Mouse (Mus musculus) liver, adult (tissue): ENCODE results near the gene Adat1.

Experiments used
- GATA4 ChIP-seq: IDR thresholded peaks from 2 replicates; pipeline ENCODE4 v1.6.1; 2014; ENCODE audit warnings: mild to moderate bottlenecking, low read length; ENCODE audit not compliant: insufficient replicate concordance

The Adat1 gene

DNA sequence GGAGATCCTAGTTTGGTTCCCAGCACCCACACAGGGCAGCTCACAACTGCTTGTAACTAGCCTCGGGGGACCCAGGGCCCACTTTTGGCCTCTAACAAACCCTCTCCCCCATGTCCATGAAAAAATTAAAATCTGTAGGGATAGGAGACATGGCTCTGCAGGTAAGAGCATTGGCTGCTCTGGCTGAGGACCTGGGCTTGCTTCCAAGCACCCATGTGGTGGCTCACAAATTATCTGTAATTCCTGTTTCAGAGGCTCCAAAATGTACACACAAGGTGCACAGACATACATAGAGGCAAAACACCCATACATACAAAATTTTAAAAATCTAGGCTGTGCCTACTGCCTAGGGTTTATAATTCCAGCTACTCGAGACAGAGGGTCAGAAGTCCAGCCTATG is 34.9 kb downstream of the Adat1 start:
- no peak for TF ChIP-seq GATA4

DNA sequence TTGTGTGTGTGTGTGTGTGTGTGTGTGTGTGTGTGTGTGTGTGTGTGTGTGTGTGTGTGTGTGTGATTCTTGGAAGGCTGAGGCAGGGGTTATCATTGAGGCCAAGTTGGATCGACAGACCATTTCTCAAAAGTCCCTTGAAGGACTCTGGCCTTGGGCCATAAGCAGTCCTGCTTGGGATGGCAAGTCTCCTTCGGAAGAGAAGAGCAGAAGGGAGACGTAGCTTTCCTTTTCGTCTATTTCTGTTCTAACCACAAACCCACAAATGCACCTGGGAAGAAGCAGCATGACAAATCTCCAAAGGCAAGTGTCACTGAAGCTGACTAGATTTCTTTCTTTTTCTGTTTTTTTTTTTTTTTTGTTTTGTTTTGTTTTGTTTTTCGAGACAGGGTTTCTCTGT is 36.2 kb downstream of the Adat1 start:
- no peak for TF ChIP-seq GATA4

DNA sequence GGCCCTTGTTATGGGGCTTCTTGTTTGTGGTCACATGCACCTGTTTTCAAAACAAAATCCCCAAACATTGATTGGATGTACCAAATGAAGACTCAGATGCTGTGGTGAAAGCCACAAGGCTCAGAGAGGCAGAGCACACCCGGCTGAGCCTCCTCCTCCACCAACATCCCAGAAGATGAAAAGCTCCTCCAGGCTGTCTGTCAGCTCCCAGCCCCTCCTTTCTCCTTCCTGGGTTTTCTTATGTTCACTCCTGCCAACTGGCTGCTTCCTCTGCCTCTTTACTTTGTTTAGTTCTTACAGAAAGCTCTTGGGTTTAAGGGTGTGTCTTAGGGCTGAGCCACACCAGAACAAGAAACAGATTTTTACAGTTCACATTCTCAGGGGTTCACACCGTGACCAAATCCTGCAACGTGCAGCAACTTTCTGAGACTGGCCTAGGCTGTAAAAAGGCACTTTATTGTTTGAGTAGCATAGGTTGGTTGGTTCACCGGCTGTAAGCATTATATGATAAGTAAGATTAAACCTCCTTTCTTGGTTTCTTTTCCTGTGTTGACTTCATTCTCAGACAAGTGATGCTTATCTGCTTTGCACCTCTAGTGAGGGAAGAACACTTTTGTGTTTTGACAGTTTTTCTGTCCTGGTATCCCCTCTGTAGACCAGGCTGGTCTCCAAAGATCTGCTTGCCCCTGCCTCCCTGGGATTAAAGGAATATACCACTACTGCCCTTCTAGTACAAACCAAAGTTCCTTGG is 37.1 kb downstream of the Adat1 start:
- no peak for TF ChIP-seq GATA4

DNA sequence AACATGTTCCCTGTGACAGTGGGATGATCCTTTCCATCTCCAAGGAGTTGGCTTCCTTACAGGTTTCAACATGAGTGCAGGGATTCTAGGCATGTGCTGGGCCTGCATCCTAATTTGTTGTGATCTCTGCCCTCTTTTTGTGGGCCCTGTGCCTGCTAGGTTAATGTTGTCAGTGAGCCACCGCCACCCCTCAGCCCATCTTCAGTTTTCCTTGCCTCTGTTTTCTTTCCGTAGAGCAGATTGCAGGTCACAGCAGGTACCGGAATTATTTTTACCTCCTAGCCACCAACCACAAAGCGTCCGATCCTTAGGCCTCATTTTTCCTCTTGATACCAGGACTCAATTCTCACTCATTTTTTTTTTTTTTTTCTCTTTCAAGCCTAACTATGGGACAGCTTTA is 40.2 kb downstream of the Adat1 start:
- TF ChIP-seq GATA4 = no peak

DNA sequence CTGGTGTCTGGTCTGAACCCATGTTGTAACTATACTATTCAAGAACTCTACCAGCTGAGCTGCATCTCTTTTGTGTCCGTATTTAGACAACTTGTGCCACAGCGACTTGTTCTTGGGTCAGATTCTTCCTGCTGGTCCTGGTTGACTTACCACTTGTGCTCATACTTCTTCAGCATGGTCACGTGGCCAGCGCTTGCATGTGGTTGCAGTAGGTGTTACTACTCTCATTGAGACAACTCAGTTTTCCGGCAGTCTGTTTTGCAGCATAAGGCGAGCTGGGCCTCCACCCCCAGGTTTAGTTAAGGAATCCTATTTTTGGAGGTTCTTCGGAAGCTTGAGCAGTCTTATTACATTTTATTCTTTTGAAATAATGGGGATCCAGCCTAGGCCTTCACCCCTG is 40.8 kb downstream of the Adat1 start:
- TF ChIP-seq GATA4 = no peak

DNA sequence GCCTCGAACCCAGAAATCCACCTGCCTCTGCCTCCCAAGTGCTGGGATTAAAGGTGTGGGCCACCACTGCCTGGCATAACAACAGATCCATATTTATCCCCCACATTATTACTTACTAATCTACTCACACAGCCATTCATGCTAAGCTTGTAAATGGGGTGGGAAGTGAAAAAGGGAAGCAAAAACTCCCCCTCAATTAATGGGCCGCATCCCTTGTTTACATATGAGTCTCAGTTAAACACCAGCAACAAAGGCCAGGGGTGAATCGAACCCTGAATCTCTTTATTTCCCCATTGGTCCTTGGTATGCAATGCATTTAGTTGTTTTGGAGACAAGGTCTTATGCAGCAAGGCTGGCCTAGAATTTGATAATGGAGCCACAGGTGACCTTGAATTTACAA is 41.3 kb downstream of the Adat1 start:
- no peak for TF ChIP-seq GATA4

DNA sequence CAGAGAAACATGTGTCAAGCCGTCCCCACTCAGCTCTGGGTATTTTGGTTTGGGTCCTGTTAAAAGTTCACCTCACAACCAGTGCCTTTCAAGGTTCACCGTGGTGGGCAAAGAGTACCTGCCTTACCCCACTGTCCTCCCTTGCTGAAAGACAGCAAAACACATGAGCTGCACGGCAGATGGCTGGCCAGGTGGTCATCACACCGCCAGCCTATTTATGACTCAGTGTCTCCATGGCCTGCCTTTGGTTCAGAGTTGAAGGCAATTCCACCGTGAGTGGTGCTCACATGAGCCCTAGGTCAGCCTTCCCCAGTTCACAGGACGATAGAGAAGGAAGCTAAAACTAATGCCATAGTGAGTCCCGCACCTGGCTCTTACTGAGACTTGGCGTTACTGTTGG is 44.1 kb downstream of the Adat1 start:
- no peak for TF ChIP-seq GATA4

DNA sequence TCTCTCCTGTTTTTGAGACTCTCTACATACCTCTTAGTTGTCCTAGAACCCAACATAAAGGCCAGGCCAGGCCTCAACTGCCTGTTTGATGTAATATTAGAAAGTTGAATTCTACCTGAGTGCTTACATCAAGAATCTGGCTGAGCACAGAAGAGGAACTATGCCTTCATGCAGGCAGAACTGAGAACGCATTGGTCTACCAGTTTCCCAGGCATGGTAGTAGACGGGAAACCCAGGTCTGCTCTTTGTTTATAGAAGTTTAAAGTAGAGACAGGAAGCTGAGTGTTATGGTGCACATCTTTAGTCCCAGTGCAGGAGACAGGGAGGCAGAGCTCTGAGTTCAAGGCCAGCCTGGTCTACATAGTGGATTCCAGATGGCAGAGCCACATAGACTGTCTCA is 45.0 kb downstream of the Adat1 start:
- TF ChIP-seq GATA4 = no peak

DNA sequence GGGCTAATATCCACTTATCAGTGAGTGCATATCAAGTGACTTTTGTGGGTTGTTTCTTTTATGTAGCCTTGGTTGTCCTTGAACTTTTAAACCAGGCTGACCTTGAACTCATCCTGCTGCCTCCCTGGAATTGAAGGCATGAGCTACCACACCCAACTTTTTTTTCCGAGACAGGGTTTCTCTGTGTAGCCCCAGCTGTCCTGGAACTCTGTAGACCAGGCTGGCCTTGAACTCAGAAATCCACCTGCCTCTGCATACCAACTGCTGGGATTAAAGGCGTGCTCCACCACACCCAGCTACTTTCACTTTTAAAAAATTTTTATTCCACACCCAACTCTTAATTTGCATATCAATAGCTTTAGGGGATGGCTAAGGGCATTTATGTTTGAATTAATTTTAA is 48.6 kb downstream of the Adat1 start:
- TF ChIP-seq GATA4 = no peak

DNA sequence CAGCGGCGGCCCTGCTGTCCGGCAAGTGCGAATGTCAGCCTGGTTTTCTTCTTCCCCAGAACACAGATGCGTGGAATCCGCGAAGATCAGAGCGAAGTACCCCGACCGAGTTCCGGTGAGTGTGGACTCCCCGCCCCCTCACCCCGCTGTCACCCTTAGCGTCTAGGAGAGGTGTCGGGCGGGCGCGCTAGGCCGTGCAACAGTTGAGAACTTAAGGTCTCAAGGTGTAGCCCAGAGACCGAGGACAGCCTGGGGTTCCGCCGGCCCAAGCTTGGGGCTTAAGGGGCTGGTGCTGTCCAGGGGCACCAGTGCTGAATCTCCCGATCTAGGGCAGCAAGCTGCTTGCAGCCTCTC is 51.0 kb downstream of the Adat1 start:
- no peak for TF ChIP-seq GATA4

DNA sequence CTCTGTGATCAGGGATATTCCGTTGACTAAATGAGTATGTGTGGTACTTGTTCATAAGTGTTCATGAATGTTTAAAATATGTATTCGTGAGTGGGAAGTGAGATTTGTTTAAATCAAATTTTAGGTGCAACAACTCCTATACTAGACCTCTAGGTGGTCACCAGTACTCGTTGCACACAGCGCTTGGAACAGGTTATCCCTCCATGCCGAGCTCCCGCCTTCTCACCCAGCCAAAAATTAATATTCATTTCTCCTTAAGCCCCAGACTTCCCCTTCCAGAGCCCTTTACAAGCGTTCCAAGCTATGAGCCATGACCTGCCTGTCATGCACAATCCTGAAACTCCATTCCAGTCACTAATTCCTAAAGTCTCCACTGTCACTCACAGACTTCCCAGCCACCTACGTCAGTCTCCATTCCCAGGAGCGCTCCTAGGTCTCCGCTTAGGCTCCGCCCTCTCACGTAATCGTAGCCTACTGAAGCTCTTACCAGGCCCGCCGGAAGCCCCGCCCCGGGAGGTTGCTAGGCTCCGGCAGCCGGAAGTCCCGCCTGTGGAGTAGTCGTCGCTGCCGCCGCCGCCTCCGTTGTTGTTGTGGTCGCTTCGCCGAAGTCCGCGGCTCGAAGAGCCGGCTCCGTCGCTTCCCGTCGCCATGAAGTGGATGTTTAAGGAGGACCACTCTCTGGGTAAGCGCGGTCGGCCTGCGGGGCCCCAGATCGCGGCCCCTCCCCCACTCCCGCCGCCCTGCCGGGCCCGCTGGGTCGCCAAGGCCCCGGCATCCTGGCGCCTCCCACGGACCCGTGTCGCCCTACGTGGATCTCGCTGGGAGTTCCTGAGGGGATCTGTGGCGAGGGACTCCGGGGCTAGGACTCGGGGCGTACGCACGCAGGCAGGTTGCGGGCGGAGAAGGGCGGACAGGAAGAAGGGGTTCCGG is 51.7 kb downstream of the Adat1 start, which contains the start of gene Gabarapl2:
Gene Gabarapl2 (plus strand): TSS at position 533 of the 930 bp plus-strand sequence.
- TF ChIP-seq GATA4 = no peak

DNA sequence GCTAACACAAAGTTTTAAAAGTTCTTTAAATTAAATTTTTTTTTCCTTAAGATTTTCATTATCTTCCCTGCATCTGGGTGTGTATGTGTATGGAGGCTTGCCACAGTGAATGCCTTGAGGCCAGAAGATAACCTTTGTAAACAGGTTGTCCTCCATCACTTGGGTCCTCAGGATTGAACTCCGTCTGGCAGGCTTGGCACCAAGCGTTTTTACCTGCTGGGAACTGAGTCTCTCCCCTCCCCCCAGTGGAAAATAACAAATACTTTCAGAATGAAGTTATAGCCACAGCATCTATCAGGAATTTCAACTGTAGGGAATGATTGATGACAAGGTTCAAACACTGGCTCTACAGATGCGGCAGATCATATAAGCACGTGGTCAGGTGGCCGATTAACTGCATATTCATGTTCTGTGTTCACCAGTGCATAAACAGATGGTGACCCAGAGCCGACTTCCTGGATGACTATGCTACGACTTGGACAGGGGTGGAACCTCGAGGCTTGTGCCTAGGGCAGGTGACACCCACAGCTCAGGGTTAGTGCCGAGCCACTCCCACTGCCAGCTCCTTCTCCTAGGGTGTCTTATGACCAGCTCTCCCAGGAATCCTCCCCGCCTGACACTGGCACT is 52.5 kb downstream of the Adat1 start:
- TF ChIP-seq GATA4 = no peak

DNA sequence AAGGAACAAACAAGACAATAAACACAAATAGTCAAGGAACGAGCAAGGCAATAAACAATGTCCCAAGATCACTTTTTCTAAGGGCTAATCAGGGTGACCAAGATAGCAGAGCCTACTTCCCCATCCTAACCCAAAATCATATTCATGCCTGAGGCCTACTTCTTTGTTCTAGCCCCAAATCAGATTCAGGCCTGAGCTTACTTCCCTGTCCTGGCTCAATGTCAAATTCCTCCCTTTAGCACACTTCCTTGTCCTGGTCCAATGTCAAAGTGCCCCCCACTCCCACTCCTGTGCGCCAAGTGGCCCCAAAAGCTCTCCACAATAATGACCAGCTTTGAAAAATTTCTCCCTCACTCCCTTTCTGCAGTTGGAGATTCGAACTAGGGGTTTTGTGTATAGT is 54.9 kb downstream of the Adat1 start:
- no peak for TF ChIP-seq GATA4

DNA sequence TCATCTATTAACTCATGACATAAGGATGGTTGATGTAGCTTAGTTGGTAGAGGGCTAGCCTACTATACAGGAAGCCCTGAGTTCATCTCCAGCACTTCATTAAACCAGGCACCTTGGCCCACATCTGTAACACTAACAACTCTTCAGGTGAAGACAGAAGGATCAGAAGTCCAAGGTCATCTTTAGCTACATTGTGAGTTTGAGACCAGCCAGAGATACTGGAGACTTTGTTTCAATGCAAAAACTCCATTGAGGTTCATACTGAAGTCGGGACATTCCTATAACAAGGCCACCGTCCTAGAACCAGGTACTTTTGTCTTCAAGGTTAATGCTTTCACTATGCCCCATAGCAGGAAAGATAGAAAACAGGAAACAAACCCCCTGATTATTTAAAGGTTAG is 57.9 kb downstream of the Adat1 start:
- no peak for TF ChIP-seq GATA4

DNA sequence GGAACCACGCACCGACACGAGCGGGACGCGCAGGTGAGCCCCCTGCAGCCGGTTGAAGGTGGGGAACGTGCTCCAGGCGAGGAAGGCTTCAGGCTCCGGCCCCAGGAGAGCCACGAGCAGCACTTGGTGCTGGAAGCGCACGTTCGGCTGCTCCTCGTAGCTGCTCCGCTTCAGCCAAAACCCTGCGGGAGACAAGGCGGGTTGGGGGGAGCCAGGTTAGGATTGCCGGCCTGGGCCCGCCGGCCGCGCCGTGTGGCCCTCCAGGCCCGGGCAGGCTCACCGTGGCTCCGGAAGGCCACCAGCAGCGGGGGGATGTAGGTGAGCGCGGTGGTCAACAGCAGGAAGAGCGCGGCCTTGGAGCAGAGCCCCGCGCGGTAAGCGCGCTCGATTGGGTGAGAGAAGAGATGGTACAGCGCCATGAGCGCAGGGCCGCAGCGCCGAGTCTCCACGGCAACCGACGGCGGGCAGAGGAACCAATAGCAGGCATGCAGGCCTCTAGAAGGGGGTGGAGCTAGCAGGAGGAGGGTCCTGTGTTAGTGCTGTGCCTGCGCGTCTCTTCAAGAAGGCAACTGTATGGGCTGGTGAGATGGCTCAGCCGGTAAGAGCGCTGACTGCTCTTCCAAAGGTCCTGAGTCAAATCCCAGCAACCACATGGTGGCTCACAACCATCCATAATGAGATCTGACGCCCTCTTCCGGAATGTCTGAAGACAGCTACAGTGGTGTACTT is 58.6 kb downstream of the Adat1 start, which contains the start of gene Tmem231:
Gene Tmem231 (minus strand): TSS at position 534 of the 729 bp plus-strand sequence.
- TF ChIP-seq GATA4 = no peak
